Mouse (Mus musculus) forebrain, embryonic 14.5 days (tissue): ENCODE measurements around the gene Gm45713. TPM values are rescaled to one million over a fixed set of nuclear protein-coding genes. Genes with fewer than 3 reads are reported as not detected.
"Not testable (repeated sequence)": the region's sequence is repeated elsewhere in the genome, so short reads cannot be mapped to it uniquely, and the experiment has no call there.

Source experiments
- ATAC-seq: fragments of 200-750 bp; cut with Nextera tagmentation; 2 replicates; pipeline ENCODE4 v1.8.0; 2017; ENCODE audit warnings: mild to moderate bottlenecking, moderate library complexity
- DNase-seq: peaks from one replicate; pipeline ENCODE4 v3.0.0-alpha.2; 2015; ENCODE audit warnings: low spot score
- H3K27ac ChIP-seq: fragments of 300-500 bp; sonication (generic); 2 replicates; pipeline ENCODE4 v1.5.1; 2014; ENCODE audit warnings: low read depth, mild to moderate bottlenecking, control low read depth, low read length, moderate library complexity
- H3K27me3 ChIP-seq: fragments of 300-500 bp; sonication (generic); replicated peaks from 2 replicates; pipeline ENCODE4 v1.6.1; 2014; ENCODE audit warnings: low read length, control low read depth, mixed read lengths; ENCODE audit not compliant: control insufficient read depth, insufficient read depth
- H3K36me3 ChIP-seq: fragments of 300-500 bp; sonication (generic); 2 replicates; pipeline ENCODE4 v1.6.1; 2014; ENCODE audit warnings: low read length, control low read depth; ENCODE audit not compliant: control insufficient read depth, insufficient read depth
- H3K4me1 ChIP-seq: fragments of 300-500 bp; sonication (generic); 2 replicates; pipeline ENCODE4 v1.6.1; 2014; ENCODE audit warnings: antibody characterized with exemption, low read length, control low read depth; ENCODE audit not compliant: control insufficient read depth, insufficient read depth
- H3K4me2 ChIP-seq: fragments of 300-500 bp; sonication (generic); 2 replicates; pipeline ENCODE4 v1.6.1; 2014; ENCODE audit warnings: mild to moderate bottlenecking, control low read depth, low read length
- H3K4me3 ChIP-seq: fragments of 300-500 bp; sonication (generic); 2 replicates; pipeline ENCODE4 v1.5.1; 2014; ENCODE audit warnings: low read depth, low read length, control low read depth
- H3K9ac ChIP-seq: fragments of 300-500 bp; sonication (generic); 2 replicates; pipeline ENCODE4 v1.6.1; 2014; ENCODE audit warnings: mild to moderate bottlenecking, low read length, control low read depth, moderate library complexity
- H3K9me3 ChIP-seq: fragments of 300-500 bp; sonication (generic); replicated peaks from 2 replicates; pipeline ENCODE4 v1.6.1; 2016; ENCODE audit warnings: low read length, control low read depth, mixed read lengths; ENCODE audit not compliant: control insufficient read depth
- WGBS: fragments of 180-500 bp; shearing (Covaris S2); extraction: QIAGEN DNeasy Blood & Tissue Kit; methylation state at CpG from one replicate; pipeline ENCODE4 v1.1.7; 2014; 5-methylcytosine and 5-hydroxymethylcytosine counted together
- polyA plus RNA-seq: library from polyadenylated mRNA; unstranded; fragments of >200 nt; fragmentation: Nextera tagmentation; extraction: Ambion mirVana; gene quantifications from 2 replicates; pipeline ENCODE4 v1.2.1, GENCODE M21; 2014

The Gm45713 gene
- polyA plus RNA-seq, 1 experiment from 2014 or later: 0.22 TPM

DNA sequence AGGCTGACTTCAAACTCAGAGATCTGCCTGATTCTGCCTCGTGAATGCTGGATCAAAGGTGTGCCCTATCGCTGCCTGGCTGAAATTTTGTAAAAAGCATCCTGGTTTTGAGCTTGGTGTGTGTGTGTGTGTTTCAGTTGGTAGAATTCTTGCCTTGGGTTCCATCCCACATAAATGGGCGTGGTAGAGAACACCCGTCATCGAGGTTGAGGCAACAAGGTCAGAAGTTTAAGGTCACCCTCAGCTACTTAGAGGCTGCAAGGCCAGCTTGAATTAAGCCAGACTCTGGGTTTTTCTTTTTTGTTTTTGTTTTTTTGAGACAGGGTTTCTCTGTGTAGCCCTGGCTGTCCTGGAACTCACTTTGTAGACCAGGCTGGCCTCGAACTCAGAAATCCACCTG, 17.7 kb downstream of the Gm45713 start:
- no peak overlapping the region for H3K9ac ChIP-seq
- WGBS: 92% methylated on average over 6 of the region's 6 CpGs
- H3K4me1 ChIP-seq: peaks cover 6% of the 10 kb centered on the region; the same call in 1 of the 2 replicates
- no peak overlapping the region for H3K27ac ChIP-seq
- no peak overlapping the region for H3K4me2 ChIP-seq
- ATAC-seq (no peak), DNase-seq (no peak)
- H3K36me3 ChIP-seq: peaks cover 57% of the 10 kb centered on the region
- H3K27me3 ChIP-seq: no peaks in the 10 kb centered on the region
- no peak overlapping the region for H3K4me3 ChIP-seq
- H3K9me3 ChIP-seq: no peaks in the 10 kb centered on the region

DNA sequence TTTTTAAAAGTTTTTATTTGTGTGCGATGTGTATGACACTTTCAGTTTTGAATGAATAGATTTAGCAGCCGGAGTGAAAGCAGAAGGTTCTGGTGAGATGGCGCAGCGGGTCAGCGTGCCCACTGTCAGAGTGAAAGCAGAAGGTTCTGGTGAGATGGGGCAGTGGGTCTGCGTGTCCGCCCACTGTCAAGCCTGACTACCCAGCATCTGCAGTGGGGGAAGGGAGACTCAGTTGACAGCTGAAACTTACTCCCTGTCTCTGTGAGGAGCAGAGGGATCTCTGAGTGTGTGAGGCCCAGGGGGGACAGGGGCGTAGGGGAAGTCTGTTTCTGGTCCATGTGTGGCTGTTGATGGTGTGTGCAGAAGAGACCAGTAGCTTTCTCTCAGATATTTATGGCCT, 18.5 kb downstream of the Gm45713 start:
- WGBS: 90% methylated on average over 8 of the region's 8 CpGs
- H3K36me3 ChIP-seq: peaks cover 49% of the 10 kb centered on the region
- no peak overlapping the region for H3K4me3 ChIP-seq
- H3K4me2 ChIP-seq: no peak overlapping the region
- no peak overlapping the region for H3K27ac ChIP-seq
- no peaks in the 10 kb centered on the region for H3K4me1 ChIP-seq
- ATAC-seq (no peak), DNase-seq (no peak)
- no peak overlapping the region for H3K9ac ChIP-seq
- H3K9me3 ChIP-seq: no peaks in the 10 kb centered on the region
- no peaks in the 10 kb centered on the region for H3K27me3 ChIP-seq

DNA sequence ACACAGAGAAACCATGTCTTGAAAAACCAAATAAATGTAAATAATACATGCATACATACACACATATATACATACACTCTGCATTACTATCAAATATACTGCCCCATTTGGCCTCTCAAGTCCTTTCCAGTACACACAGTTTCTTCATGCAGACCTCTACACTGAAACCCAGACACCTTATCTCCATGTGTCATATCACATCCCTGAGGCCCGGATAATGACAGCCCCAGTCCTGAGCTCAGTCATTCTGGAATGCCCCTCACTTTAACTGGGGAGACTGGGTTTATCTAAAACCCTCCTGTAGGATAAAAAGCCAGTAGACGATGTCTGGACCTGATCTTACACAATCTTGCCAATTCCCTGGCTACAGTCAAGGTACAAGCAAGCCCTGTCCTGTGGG, 22.6 kb downstream of the Gm45713 start:
- H3K4me1 ChIP-seq: no peaks in the 10 kb centered on the region
- H3K36me3 ChIP-seq: peaks cover 10% of the 10 kb centered on the region
- H3K27ac ChIP-seq: no peak overlapping the region
- no peaks in the 10 kb centered on the region for H3K9me3 ChIP-seq
- H3K4me3 ChIP-seq: no peak overlapping the region
- ATAC-seq (no peak), DNase-seq (no peak)
- WGBS: 82% methylated on average over 2 of the region's 2 CpGs
- H3K4me2 ChIP-seq: no peak overlapping the region
- H3K27me3 ChIP-seq: no peaks in the 10 kb centered on the region
- no peak overlapping the region for H3K9ac ChIP-seq

DNA sequence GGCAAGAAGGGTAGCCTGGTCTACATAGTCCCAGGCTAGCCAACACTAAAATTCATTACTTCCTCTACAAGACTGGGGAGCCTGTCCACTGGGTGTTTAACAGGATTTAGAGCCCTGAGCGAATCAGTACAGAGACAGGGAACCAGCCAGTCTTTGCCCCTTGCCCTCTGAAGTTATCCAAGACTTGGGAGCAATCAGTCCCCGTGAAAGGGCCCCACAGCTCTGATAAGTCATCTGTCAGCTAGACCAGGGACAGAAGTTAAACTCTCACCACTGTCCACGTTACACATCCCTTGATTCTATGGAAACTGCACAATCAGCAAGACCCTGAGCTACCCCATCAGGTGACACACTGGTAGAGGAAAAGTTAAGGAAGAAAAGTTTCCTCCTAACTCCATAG, 23.5 kb downstream of the Gm45713 start:
- H3K4me1 ChIP-seq: no peaks in the 10 kb centered on the region
- ATAC-seq (no peak), DNase-seq (no peak)
- H3K27me3 ChIP-seq: no peaks in the 10 kb centered on the region
- H3K4me2 ChIP-seq: no peak overlapping the region
- H3K9me3 ChIP-seq: no peaks in the 10 kb centered on the region
- no peak overlapping the region for H3K9ac ChIP-seq
- H3K4me3 ChIP-seq: no peak overlapping the region
- no peak overlapping the region for H3K27ac ChIP-seq
- 72% methylated on average over 3 of the region's 3 CpGs for WGBS
- H3K36me3 ChIP-seq: peaks cover 1% of the 10 kb centered on the region; the same call in 1 of the 2 replicates

DNA sequence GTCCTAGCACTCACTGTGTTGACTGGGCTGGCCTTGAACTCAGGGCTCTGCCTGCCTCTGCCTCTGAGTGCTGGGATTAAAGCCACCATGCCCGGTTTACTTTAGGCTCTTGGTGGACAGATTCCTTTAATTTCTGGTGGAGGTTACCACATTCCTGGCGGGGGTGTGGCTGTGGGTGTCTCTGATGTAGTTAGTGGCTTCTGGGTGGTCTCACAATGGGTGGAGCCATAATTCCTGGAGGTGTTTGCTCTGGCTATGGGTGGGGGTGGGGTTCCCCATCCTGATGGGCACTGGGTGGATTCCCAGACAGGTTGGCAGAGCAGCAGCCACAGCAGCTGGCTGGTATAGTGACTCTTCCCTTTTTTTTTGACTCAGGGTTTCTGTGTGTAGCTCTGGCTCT, 24.1 kb downstream of the Gm45713 start:
- DNase-seq: no peak
- H3K4me2 ChIP-seq: no peak overlapping the region
- whole genome bisulfite sequencing: 60% methylated on average over 2 of the region's 2 CpGs

GRCm38 (mm10) chr7:45110089-45110488, 25.9 kb downstream of the Gm45713 start:
- DNase-seq, ATAC-seq: not testable (repeated sequence)
- 93% methylated on average over 4 of the region's 4 CpGs for WGBS

More for the DNA sequence above, 24.1 kb downstream of the Gm45713 start:
- H3K9me3 ChIP-seq: no peaks in the 10 kb centered on the region
- no peak overlapping the region for H3K27ac ChIP-seq
- H3K9ac ChIP-seq: no peak overlapping the region
- no peak overlapping the region for H3K4me3 ChIP-seq
- H3K36me3 ChIP-seq: no peaks in the 10 kb centered on the region
- no peak for ATAC-seq
- no peaks in the 10 kb centered on the region for H3K27me3 ChIP-seq
- no peaks in the 10 kb centered on the region for H3K4me1 ChIP-seq

DNA sequence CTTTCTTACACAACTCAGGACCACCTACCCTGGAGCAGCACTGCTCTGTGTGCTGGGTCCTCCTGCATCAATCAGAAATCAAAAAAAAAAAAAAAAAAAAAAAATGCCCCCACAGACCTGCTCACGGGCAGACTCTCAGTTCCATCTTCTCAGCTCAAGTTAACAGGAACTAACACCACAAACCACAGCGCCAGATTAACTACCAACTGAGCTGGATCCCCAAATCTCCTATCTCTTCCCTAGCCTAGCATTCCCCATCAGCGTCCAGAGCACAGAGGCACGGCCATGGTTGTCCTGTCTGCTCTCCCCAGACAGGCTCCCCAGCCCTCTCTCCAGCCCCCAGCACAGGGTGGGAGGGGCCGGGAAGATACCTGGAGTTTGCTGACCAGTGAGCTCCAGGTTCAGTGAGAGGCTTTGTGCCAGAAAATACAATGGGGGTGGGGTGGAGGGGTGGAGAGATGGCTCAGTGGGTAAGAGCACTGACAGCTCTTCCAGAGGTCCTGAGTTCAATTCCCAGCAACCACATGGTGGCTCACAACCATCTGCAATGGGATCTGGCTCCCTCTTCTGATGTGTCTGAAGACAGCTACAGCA, 28.9 kb downstream of the Gm45713 start:
- Histone ChIP-seq H3K9me3 (no peaks in the 10 kb centered on the region), H3K9ac (no peak overlapping the region), H3K27ac (no peak overlapping the region), H3K4me3 (no peak overlapping the region), H3K4me1 (no peaks in the 10 kb centered on the region), H3K36me3 (no peaks in the 10 kb centered on the region), H3K27me3 (no peaks in the 10 kb centered on the region), H3K4me2 (no peak overlapping the region)
- DNase-seq (no peak), ATAC-seq (no peak)
- WGBS: 52% methylated on average over 5 of the region's 5 CpGs

More at GRCm38 (mm10) chr7:45110089-45110488, 25.9 kb downstream of the Gm45713 start:
- not testable (repeated sequence) for H3K9ac ChIP-seq, H3K36me3 ChIP-seq, H3K9me3 ChIP-seq, H3K4me3 ChIP-seq, H3K4me1 ChIP-seq, H3K27ac ChIP-seq, H3K27me3 ChIP-seq, H3K4me2 ChIP-seq

DNA sequence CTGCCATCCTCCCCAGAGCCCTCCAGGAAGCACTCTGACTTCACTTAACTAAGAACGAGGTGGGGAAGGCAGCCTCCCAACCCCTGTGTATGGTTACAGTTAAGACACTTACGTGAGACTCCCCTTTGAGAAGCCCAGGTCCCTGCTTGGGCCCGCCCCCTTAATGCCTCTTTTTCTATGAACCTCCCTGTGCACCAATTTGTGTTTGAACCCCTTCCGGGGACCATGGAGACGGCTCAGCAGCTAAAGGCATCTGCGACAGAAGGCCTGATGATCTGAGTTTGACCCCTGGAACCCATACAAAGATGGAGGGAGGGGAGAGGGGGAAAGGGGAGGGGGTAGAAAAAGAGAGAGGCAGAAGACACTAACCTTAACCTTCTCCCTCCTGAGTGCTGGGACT, 29.6 kb downstream of the Gm45713 start:
- no peak overlapping the region for H3K9ac ChIP-seq
- 28% methylated on average over 6 of the region's 6 CpGs for WGBS

DNA sequence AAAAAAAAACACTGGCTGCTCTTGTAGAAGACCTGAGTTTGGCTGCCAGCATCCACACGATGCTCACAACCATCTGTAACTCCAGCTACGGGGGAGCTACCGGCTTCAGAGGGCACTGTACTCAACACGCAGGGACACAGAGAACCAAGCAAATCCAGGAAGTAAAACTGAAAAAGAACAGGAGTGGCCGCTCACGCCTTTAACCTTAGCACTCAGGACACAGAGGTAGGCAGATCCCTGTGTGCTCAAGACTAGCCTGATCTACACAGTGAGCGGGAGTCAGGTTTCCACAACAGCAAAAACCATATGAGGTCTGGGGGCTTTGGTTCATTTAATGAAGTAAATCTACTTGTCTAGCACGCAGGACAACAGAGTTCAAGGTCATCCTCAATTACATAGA, 30.5 kb downstream of the Gm45713 start:
- ATAC-seq (no peak), DNase-seq (no peak)
- WGBS: 81% methylated on average over 8 of the region's 8 CpGs
- Histone ChIP-seq H3K4me3 (no peak overlapping the region), H3K4me2 (no peak overlapping the region), H3K9ac (no peak overlapping the region), H3K4me1 (no peaks in the 10 kb centered on the region), H3K27me3 (no peaks in the 10 kb centered on the region), H3K36me3 (no peaks in the 10 kb centered on the region), H3K9me3 (no peaks in the 10 kb centered on the region), H3K27ac (no peak overlapping the region)

More for the DNA sequence above, 29.6 kb downstream of the Gm45713 start:
- H3K4me2 ChIP-seq: no peak overlapping the region
- no peaks in the 10 kb centered on the region for H3K27me3 ChIP-seq
- H3K36me3 ChIP-seq: no peaks in the 10 kb centered on the region
- DNase-seq (no peak), ATAC-seq (no peak)
- no peak overlapping the region for H3K27ac ChIP-seq
- H3K4me3 ChIP-seq: no peak overlapping the region
- no peaks in the 10 kb centered on the region for H3K9me3 ChIP-seq
- H3K4me1 ChIP-seq: no peaks in the 10 kb centered on the region
